Mouse (Mus musculus) lung, postnatal 36 days (tissue): ENCODE data around the gene Mgat2.
A peak's percentile ranks its signal among the peaks of the same experiment; 100 is the strongest.

Experiments used
- DNase-seq: peaks from one replicate; pipeline ENCODE4 v3.0.0; 2022; ENCODE audit warnings: mixed read lengths

Gene Mgat2

DNA sequence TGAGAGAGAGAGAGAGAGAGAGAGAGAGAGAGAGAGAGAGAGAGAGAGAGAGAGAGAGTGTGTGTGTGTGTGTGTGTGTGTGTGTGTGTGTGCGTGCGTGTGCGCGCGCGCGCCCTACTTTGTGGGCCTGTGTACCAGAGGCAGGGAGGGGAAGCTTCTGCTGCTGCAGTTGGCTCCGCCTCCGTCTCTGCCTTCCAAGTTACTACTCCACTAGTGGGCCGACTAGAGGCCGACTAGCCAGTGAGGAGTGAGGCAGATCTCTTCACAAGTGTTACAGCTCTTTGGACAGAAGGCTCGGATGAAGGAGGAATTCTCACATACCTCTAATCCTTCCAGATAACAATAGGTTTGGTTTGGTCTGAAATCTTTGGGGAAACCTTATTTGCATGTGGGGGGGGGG, 4.6 kb upstream of the Mgat2 start:
- no peak for DNase-seq

DNA sequence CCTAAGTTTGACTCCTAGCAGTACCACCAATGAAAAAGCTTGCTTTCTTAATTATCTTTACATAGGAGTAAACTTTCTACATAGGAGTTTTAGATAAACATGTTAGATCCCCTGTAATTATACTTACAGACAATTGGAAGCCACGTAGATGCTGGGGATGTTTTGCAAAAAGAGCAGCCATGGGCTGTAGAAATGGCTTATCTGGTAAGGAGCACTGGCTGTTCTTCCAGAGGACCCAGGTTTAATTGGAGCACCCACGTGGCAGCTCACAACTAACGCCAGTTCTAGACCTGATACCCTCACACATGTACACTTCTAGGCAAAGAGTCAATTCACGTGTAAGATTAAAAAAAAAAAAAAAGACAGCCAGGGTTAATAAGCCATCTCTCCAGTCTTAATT, 2.2 kb upstream of the Mgat2 start:
- DNase-seq = no peak

DNA sequence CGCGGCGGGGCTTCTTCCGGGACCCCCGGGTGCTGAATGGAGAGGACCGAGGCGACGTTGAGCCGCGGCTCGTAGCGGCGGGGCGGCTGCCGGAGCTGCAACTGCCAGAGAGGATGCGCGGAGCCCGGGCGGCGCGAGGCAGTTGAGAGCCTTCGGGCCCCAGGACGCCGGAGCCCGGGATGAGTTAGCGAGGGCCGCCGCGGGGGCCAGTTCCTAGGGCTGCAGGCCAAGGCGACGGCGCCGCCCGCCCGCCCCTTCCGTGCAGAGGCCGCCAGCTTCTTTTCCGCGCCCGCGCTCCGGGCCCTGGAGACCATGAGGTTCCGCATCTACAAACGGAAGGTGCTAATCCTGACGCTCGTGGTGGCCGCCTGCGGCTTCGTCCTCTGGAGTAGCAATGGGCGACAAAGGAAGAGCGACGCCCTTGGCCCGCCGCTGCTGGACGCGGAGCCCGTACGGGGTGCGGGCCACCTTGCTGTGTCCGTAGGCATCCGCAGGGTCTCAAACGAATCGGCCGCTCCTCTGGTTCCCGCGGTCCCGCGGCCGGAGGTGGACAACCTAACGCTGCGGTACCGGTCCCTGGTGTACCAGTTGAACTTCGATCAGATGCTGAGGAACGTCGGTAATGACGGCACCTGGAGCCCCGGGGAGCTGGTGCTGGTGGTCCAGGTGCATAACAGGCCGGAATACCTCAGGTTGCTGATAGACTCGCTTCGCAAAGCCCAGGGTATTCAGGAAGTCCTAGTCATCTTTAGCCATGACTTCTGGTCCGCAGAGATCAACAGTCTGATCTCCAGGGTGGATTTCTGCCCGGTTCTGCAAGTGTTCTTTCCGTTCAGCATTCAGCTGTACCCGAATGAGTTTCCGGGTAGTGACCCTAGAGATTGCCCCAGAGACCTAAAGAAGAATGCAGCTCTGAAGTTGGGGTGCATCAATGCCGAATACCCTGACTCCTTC, 662 bp downstream of the Mgat2 start:
- DNase-seq = peak; percentile 66

DNA sequence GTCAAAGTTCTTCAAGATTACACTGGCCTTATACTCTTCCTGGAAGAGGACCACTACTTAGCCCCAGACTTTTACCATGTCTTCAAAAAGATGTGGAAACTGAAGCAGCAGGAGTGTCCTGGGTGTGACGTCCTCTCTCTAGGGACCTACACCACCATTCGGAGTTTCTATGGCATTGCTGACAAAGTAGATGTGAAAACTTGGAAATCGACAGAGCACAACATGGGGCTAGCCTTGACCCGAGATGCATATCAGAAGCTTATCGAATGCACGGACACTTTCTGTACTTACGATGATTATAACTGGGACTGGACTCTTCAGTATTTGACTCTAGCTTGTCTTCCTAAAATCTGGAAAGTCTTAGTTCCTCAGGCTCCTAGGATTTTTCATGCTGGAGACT, 1.4 kb downstream of the Mgat2 start:
- no peak for DNase-seq

DNA sequence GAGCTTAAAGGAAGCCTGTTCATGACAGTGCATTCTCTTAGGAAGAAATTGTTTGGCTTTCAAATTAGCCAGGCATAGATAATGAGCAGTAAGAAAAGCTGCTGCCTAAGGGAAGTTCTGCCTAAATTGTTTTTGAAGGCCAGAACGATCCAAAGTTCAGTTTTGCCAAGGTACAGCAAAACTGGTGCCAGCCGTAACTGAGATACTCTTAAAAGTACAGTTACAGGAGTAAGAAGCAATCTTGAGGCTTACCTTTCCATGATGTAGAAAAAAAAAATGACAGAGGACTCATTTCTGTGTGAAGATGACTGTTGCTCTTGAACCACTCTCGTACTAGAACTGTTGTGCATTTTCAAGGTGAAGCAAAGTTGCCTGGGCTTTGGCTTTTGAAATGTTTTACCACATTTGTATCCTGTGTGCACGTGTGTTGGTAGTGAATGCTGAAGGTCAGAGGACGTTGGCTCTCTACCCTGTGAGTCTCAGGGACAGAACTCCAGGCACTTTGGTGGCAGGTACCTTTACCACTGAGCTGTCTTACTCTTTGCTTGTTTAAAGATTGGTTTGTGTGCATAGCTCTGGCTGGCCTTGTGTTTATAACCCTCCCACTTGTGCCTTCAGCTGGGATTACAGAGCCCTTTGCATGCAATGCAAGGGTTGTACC, 3.0 kb downstream of the Mgat2 start:
- DNase-seq = no peak

DNA sequence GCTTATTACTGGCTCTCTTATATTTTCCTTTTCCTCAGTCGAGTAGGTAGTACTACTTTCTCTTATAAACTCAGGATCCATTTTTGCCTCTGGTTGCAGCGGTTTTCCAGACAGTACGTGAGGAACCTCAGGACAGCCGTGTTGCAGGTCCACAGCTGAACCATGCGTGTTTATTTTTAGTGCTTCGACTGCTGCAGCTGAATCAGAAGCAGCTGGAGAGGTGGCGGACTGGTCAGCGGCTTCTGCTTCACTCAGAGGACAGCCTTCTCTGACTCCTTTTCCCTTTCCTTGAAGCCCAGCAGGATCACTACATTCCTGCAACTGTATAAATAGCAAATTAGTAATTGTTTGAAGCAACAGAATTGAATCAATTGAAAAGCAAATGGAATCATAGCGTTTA, 6.1 kb downstream of the Mgat2 start:
- no peak for DNase-seq

DNA sequence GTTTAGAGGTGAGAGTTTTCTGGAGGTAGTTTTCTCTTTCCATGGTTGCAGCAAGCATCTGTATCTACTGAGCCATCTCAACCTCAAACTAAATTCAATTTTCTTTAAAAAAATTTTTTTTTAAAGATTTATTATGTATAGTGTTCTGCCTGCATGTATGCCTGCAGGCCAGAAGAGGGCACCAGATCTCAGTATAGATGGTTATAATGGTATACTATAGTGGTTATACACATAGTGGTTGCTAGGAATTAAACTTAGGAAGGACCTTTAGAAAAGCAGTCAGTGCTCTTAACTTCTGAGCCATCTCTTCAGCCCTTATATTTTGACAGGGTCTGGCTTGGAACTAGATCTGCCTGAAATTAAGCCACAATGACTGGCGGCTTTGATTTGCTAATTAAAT, 6.6 kb downstream of the Mgat2 start:
- DNase-seq = no peak

DNA sequence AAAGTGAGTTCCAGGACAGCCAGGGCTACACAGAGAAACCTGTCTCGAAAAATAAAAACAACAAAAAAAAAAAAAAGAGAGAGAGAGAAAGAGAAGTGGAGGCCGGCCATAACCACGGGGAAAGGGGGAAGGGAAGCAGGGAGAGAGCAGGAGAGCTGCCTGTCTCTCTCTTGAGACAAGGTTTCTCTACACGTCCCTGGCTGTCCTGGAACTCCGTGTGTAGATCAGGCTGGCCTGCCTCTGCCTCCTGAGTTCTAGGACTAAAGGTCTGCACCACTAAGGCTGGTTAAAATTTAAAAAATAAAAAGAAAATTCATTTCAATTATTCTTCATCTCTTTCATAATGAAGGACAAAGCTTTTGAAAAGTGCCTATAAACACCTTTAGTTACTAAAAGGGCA, 7.4 kb downstream of the Mgat2 start:
- DNase-seq = no peak

DNA sequence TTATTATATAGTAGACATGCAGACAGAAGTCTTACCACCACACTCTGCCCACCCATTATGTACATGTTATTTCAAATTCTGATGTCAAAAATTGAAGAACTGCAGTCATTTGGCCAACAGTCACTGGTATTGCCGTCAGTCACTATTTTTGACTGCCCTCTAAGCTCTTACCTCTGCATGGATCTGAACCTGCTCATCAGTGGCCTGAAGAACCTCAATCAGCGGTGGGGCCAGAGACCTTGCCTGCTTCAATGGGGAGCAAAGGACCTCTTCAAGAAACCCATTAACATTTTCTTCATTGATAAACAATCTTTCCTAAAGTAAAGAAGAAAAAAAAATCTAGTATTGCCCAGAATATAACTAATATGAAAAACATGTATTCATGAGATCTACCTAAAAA, 8.7 kb downstream of the Mgat2 start:
- DNase-seq = no peak

DNA sequence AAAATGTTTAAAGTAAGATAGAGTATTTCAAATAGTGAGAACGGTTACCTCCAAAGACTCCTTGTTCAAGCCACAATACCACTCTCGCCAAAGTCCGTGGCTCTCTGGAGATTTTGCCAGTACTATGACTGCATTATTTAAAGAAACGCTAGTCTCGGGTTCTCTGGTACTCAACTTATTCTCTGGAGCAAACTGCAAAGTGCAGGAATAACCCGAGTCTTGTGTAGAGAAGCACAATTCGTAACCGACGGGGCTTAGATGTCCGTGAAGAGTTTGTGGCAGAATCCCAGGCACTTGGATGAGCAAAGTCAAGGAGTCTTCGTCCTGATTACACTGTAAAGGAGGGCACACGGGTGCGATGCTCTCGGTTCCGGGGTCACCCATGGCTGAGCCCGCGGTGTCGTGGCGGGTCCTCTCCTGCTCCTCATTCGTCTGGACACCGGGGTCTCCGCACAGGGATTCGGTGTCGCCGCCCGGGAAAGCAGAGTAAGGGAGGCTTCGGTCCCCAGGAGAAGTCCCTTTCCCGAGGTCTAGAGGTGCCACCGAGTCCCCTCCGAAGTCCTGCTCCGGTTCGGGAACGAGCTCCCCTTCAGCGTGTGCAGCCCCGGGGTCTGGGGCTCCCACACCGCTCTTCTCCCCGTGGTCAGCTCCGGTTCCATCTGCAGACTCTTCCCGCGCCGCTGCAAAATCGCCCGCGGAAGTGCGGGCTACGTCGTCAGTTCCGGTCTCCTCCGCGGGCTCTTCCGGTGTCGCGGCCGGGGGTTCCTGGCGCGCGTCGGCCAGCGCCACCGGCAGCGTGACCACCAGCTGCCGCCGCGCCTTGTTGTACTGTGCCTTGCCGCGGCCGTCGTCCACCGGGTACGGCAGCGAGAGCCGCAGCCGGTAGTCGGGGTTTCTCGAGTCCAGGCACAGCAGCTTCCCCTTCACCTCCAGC, 12.8 kb downstream of the Mgat2 start, which contains the start of gene Gm49383:
Gene Gm49383, minus strand, starts transcription at position 661 of the 934 bp plus-strand sequence.
- peak; percentile 64 for DNase-seq

DNA sequence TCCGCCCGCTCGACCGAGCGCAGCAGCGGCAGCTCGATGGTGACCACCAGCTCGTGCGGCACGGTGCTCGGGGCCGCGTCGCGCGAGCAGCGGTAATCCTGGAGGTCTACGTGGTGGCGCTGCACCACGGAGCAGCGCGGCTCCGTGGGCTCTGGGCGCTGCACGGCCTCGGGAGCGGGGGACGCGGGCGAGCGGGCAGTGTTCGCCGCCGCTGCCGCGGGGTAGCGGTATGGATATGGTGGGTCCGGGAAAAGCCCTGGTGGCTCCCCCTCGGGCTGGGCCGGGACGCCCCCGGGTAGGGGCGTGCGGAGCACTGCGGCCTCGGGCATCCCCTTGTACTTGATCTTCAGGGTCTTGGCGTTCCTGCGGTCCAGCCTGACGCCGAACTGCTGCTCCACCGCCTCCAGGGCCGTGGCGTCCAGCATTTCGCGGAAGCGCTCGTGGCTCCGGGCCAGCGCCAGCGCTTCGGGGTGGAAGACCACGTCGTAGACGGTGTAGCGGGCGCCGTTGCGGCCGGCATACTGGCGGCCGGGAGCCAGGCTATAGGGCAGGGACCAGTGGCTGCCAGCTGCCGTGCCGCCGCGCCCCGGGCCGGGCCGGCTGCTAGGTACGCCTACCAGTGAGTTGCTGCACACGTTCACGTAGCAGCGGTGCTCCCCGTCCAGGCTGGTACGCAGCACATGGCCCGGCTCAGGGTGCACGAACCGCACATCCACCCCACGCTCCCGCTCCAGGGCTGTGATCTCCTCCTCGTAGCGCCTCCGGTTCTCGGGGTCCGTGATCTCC, 13.6 kb downstream of the Mgat2 start:
- peak; percentile 43 for DNase-seq

DNA sequence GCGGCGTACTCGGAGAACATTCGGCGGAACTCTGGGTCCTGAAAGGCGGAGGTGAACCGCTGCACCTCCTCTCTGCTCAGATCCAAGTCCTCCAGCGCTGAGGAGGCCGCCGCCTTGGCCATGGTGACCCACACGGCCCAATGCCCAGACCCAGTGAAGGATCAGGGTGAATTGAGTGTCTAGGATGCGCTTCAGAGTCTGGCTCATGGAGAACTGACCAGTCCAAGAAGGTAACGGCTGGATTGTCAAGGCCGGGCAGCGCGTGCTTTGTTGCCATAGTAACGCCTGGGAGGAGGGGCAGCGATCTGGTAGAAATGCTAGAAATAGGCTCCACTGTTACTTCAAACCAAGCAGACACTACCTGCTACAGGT, 14.2 kb downstream of the Mgat2 start, which contains the start of gene Dnaaf2:
Gene Dnaaf2, minus strand, starts transcription at position 266 of the 372 bp plus-strand sequence.
- peak; percentile 81 for DNase-seq

DNA sequence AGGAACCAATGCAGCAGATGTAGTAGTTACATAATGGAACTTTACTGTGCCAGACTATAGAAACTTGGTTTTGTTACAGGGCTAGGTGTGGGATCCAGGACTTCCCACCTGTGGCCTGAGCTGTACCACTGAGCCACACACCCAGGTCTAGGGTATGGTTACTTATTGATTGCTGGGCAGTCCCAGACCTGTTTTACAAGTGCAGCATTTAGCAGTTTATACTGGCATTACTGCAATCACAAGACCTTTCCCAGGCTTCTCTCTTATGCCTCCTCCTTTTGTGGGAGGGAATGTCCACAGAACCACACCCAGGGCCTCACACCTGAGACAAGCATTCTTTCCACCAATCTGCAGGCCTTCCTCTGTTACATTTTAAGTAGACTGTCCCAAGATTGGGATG, 15.0 kb downstream of the Mgat2 start:
- DNase-seq = no peak

DNA sequence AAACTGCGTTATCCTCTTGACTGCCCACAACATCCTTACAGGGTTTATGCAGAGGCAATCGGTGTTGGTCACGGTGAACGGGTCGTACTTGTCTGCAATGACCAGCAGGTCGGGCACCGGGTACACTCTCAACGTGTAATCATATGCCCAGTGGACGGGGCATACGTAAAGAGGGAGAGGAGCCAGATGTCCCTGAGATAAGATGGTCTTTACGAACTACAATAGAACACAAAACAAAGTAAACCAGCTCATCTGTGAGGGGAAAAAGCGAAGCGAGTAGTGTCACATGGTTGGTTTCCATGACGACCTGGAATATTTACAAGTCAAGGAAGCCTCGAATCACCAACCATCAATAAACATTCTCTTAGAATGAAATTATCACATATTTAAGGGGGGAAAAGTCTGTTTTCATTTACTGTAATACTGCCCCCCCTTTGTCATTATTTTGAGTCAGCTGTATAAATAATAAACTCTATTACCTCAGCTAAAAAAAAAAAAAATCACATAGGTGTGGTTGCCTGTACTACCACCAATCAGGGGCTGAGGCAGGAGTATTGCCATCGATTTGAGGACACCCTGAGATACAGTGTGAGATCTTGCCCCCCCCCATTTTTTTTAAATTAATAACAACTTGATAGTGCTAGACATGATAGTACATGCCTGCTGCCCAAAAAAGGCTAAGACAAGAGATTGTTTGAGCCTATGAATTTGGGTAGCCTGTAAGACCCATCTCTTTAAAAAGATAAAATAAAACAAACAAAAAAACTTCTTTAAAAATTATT, 20.3 kb downstream of the Mgat2 start, which contains the start of gene Gm49384:
Gene Gm49384, minus strand, starts transcription at position 216 of the 782 bp plus-strand sequence.
- DNase-seq = no peak

DNA sequence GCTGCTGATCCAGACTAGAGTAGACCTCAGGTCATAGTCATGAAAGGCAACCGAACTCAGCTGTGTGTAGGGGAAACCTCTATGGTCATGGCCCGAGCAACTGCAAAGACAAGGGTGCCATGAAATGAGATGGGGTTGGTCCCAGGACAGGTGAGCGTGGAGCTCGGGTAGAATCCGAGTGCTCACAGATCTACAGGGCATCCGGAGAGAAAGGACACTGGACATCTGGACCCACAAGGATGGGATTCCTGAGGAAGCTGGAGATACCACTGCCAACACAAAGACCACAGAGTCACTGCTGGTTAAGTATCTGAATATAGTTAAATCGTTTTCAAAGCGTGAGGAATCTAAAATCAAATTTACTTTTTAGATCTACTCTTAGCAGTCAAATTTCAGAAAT, 23.4 kb downstream of the Mgat2 start:
- no peak for DNase-seq

DNA sequence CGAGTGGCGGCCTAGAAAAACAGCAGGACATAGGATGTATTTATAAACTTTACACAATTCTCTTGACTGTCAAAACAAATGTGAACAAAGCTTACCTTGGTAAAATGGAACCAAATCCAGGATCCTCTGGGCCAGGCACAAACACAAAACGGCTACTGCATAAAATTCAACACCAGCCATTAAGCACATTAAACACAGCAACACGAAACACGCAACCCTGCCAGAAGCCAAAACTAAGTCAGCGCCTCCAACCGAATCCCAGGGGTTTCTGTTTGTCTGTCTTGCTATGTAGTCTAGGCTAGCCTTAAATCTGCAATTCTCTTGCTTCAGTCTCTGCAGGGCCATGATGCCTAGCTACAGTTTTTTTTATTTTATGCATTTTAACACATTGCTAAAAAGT, 24.0 kb downstream of the Mgat2 start:
- no peak for DNase-seq

DNA sequence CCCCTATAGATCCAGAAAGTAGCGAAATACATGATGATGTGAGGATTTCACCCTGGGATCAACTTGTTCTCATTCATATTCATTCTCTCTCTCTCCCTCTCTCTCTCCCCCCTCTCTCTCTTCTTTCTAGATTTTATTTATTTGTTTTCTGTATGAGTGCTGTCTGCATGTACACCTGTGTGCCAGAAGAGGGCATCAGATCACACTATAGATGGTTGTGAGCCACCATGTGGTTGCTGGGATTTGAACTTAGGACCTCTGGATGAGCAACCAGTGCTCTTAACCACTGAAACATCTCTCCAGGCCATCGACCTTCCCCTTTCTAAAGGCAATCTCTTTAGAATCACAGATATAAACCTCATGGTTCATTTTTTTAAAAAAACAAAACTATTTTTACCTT, 24.6 kb downstream of the Mgat2 start:
- no peak for DNase-seq

DNA sequence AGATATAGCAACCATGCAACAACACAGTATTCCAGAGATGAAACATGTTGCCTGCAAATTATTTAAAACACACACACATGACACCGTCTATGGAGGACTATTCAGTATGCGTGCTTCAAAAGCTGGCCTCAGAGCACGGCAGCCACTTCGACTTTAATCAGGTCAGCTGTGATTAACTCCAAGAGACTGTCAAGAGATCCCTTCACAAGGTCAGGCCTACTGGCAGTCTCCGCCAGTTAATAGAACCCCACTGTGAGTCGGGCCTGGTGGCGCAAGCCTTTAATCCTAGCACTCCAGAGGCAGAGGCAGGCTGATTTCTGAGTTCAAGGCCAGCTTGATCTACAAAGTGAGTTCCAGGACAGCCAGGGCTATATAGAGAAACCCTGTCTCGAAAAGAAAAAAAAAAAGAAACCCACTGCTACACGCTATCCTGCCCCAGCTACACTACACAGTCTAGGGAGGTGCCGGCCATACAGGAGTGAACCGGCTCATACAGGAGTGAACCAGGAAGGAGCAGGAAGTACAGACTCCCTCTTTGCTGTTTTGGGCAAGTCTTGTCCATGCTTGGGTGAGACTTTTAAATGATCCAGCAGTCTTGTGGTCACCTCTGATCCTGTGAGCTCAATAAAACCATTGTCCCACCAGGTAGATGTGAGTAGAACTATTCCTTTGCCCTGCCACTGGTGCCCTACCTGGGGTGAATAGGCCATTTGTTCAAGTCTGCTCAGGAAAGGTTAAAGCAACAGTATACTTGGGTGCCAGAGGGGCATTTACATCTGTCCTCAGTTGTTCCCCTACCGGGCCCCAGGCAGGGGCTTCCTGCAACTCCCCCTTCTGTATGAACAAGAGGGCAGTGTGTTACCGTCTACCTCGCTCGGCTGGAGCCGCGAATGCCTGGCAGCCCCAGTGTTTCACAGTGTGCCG, 26.4 kb downstream of the Mgat2 start:
- no peak for DNase-seq

DNA sequence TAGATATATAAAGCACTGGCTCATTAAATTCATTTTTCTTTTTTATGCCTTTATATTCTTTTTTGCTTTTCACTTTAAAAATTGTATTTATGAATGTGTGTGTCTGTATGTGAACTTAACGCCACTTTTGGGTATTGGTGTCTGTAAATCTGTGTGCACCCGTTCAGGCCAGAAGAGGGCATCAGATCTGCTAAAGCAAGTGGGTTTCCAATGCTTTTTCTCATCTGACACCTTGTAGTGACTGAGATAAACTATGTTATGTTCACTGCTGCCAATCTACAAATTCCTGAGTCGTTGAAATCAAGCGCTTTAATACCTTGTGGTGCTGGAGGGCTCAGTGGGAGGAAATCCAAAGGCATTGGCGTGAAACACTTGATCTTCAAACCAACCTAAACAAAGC, 27.1 kb downstream of the Mgat2 start:
- DNase-seq = peak; percentile 17

DNA sequence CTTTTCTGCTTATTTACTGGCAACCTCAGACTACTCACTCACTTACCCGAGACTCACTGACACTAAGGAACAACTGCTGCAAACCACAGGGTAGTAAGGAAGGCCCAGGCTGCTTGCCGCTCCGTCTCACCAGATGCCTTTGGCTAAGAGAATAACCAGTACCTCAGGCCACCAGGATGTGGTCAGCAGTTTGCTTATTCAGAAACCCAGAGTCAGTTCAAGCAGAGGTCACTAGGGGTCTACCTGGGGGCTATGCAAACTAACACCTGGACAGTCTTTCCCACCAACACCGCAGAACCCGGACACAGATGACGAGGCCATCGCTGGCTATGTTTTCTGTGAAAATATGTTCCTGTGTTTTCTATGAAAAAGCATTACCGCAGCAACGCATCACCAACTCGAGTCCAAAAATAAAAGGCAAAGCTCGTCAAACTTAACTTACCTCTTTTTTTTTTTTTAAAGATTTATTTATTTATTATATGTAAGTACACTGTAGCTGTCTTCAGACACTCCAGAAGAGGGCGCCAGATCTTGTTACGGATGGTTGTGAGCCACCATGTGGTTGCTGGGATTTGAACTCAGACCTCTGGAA, 29.3 kb downstream of the Mgat2 start:
- no peak for DNase-seq
